Mouse (Mus musculus) liver, embryonic 13.5 days (tissue): Measurements from ENCODE around the gene Entpd5. TPM values are rescaled to one million over a fixed set of nuclear protein-coding genes. Genes with fewer than 3 reads are reported as not detected.

Source experiments
- polyA plus RNA-seq: library from polyadenylated mRNA; unstranded; fragments of >200 nt; fragmentation: Nextera tagmentation; extraction: Ambion mirVana; gene quantifications from 2 replicates; pipeline ENCODE4 v1.2.1, GENCODE M21; 2015

Gene Entpd5
- polyA plus RNA-seq, 1 experiment from 2014 or later = 11.5 TPM

Other genes starting within 250 kb of the Entpd5 start
- 3.7 and 4.4 TPM in 2 replicates for gene Elmsan1, start 190.1 kb downstream of the Entpd5 start, polyA plus RNA-seq
- gene Ptgr2, start 123.8 kb downstream of the Entpd5 start, polyA plus RNA-seq = 29.3 and 36.5 TPM in 2 replicates
- 44.5 and 49.1 TPM in 2 replicates for gene Zfp410, start 92.2 kb downstream of the Entpd5 start, polyA plus RNA-seq
- 29.4 and 29.6 TPM in 2 replicates for gene Coq6, start 47.4 kb downstream of the Entpd5 start, polyA plus RNA-seq
- 1.4 and 1.5 TPM in 2 replicates for gene Fam161b, start 47.2 kb downstream of the Entpd5 start, polyA plus RNA-seq
- 0.24 and 0.75 TPM in 2 replicates for gene Bbof1, start within 50 bp of the Entpd5 start, polyA plus RNA-seq
- 15.8 and 20.2 TPM in 2 replicates for gene Rnf113a2, start 8.2 kb upstream of the Entpd5 start, polyA plus RNA-seq
- 17.0 and 23.4 TPM in 2 replicates for gene Aldh6a1, start 42.0 kb upstream of the Entpd5 start, polyA plus RNA-seq
- gene Lin52, start 42.4 kb upstream of the Entpd5 start, polyA plus RNA-seq = 12.7 and 14.4 TPM in 2 replicates
- not detected in 2 replicates for gene Vsx2, start 160.7 kb upstream of the Entpd5 start, polyA plus RNA-seq
- gene Abcd4, start 208.4 kb upstream of the Entpd5 start, polyA plus RNA-seq = 3.9 and 4.4 TPM in 2 replicates
- not detected in 2 replicates for gene Vrtn, start 232.0 kb upstream of the Entpd5 start, polyA plus RNA-seq